Mouse (Mus musculus) limb, embryonic 11.5 days (tissue): ENCODE results near the gene Prkab1. TPM values are rescaled to one million over a fixed set of nuclear protein-coding genes. Genes with fewer than 3 reads are reported as not detected.

Experiments
- ATAC-seq: fragments of 200-750 bp; cut with Nextera tagmentation; 2 replicates; pipeline ENCODE4 v1.8.0; 2017; ENCODE audit warnings: low read depth; ENCODE audit not compliant: insufficient number of reproducible peaks, low FRiP score, low TSS enrichment
- DNase-seq: peaks from one replicate; pipeline ENCODE4 v3.0.0-alpha.2; 2015; ENCODE audit warnings: low spot score
- H3K27ac ChIP-seq: fragments of 300-500 bp; sonication (generic); replicated peaks from 2 replicates; pipeline ENCODE4 v1.5.1; 2014; ENCODE audit warnings: low read depth, mild to moderate bottlenecking, low read length
- H3K27me3 ChIP-seq: fragments of 300-500 bp; sonication (generic); 2 replicates; pipeline ENCODE4 v1.6.1; 2014; ENCODE audit warnings: mild to moderate bottlenecking, low read length, mixed read lengths; ENCODE audit not compliant: control insufficient read depth, insufficient read depth
- H3K36me3 ChIP-seq: fragments of 300-500 bp; sonication (generic); 2 replicates; pipeline ENCODE4 v1.6.1; 2014; ENCODE audit warnings: mild to moderate bottlenecking, low read length, moderate library complexity, mixed read lengths; ENCODE audit not compliant: control insufficient read depth, insufficient read depth
- H3K4me1 ChIP-seq: fragments of 300-500 bp; sonication (generic); 2 replicates; pipeline ENCODE4 v1.6.1; 2014; ENCODE audit warnings: low read length, mixed read lengths; ENCODE audit not compliant: control insufficient read depth, insufficient read depth
- H3K4me2 ChIP-seq: fragments of 300-500 bp; sonication (generic); 2 replicates; pipeline ENCODE4 v1.6.1; 2014; ENCODE audit warnings: low read depth, mild to moderate bottlenecking, moderate library complexity; ENCODE audit not compliant: severe bottlenecking
- H3K4me3 ChIP-seq: fragments of 300-500 bp; sonication (generic); 2 replicates; pipeline ENCODE4 v1.5.1; 2014; ENCODE audit warnings: low read depth, low read length
- H3K9ac ChIP-seq: fragments of 300-500 bp; sonication (generic); 2 replicates; pipeline ENCODE4 v1.6.1; 2014; ENCODE audit warnings: mild to moderate bottlenecking, low read length
- H3K9me3 ChIP-seq: fragments of 300-500 bp; sonication (generic); 2 replicates; pipeline ENCODE4 v1.6.1; 2016; ENCODE audit warnings: low read length; ENCODE audit not compliant: control insufficient read depth
- WGBS: fragments of 180-500 bp; shearing (Covaris S2); extraction: QIAGEN DNeasy Blood & Tissue Kit; methylation state at CpG from one replicate; pipeline ENCODE4 v1.1.7; 2014; 5-methylcytosine and 5-hydroxymethylcytosine counted together
- polyA plus RNA-seq: library from polyadenylated mRNA; unstranded; fragments of >200 nt; fragmentation: Nextera tagmentation; extraction: Ambion mirVana; gene quantifications from 2 replicates; pipeline ENCODE4 v1.2.1, GENCODE M21; 2014

Prkab1 gene
- polyA plus RNA-seq, 1 experiment from 2014 or later: 67.1 TPM

DNA sequence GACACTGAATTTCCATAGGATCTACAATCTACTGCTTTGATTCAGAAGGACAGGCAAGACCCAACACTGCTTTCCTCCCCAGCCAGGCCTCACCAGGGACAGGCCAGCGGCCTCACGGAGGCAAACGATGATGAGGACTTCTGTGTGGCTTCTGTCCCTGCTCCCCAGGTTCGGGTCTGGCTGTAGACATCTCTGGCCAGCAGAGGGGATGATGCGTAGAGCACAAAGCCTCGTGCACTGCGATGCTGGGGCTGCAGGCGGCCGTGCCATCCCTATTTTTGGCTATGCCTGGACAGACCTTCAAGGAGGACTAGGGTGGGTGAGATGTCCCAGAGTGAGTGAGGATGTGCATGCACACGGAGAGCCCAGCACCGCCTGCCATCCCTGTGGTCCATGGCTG is 10.1 kb downstream of the Prkab1 start:
- no peaks in the 10 kb centered on the region for H3K9me3 ChIP-seq
- peaks cover 43% of the 10 kb centered on the region for H3K36me3 ChIP-seq
- ATAC-seq: no peak
- no peak for DNase-seq
- no peak overlapping the region for H3K9ac ChIP-seq
- 94% methylated on average over 11 of the region's 11 CpGs for WGBS
- no peak overlapping the region for H3K27ac ChIP-seq
- no peak overlapping the region for H3K4me3 ChIP-seq
- H3K4me2 ChIP-seq: no peak overlapping the region
- no peaks in the 10 kb centered on the region for H3K4me1 ChIP-seq
- no peaks in the 10 kb centered on the region for H3K27me3 ChIP-seq

GRCm38 (mm10) chr5:116013821-116014220 is 10.5 kb downstream of the Prkab1 start:
- no peak overlapping the region for H3K4me2 ChIP-seq
- no peaks in the 10 kb centered on the region for H3K27me3 ChIP-seq
- H3K36me3 ChIP-seq: peaks cover 40% of the 10 kb centered on the region
- no peaks in the 10 kb centered on the region for H3K4me1 ChIP-seq
- 88% methylated on average over 8 of the region's 8 CpGs for WGBS
- no peak overlapping the region for H3K4me3 ChIP-seq
- no peak overlapping the region for H3K27ac ChIP-seq
- ATAC-seq (no peak), DNase-seq (no peak)
- no peaks in the 10 kb centered on the region for H3K9me3 ChIP-seq
- no peak overlapping the region for H3K9ac ChIP-seq

DNA sequence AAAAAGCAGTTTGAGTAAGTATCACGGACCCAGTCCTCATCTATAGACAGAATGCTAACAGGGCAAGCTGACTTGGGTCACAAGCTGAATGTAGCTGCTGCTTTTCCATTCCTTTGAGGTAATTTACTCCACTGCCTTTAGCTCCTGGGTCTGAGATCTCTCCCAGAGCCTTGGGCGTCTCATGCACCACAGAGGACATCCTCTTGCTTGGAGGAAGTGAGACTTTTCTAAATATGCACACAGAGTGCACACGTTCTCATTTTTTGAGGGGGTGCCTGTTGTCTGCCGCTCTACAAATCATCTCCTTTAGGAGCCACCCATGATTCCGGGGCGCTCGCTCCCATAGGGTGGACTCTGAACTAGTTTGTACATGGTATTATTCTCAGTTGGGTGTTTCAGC is 11.8 kb downstream of the Prkab1 start:
- ATAC-seq: no peak
- Histone ChIP-seq H3K27me3 (no peaks in the 10 kb centered on the region), H3K4me3 (no peak overlapping the region), H3K27ac (no peak overlapping the region), H3K9ac (no peak overlapping the region), H3K36me3 (peaks cover 37% of the 10 kb centered on the region), H3K4me2 (no peak overlapping the region), H3K4me1 (no peaks in the 10 kb centered on the region), H3K9me3 (no peaks in the 10 kb centered on the region)
- DNase-seq: no peak
- 96% methylated on average over 7 of the region's 7 CpGs for WGBS

GRCm38 (mm10) chr5:116011700-116012099 is 12.6 kb downstream of the Prkab1 start:
- H3K4me3 ChIP-seq: no peak overlapping the region
- no peak overlapping the region for H3K4me2 ChIP-seq
- DNase-seq (no peak), ATAC-seq (no peak)
- peaks cover 32% of the 10 kb centered on the region for H3K36me3 ChIP-seq
- H3K4me1 ChIP-seq: no peaks in the 10 kb centered on the region
- no peak overlapping the region for H3K9ac ChIP-seq
- no peaks in the 10 kb centered on the region for H3K9me3 ChIP-seq
- no peaks in the 10 kb centered on the region for H3K27me3 ChIP-seq
- H3K27ac ChIP-seq: no peak overlapping the region
- 91% methylated on average over 7 of the region's 7 CpGs for WGBS

DNA sequence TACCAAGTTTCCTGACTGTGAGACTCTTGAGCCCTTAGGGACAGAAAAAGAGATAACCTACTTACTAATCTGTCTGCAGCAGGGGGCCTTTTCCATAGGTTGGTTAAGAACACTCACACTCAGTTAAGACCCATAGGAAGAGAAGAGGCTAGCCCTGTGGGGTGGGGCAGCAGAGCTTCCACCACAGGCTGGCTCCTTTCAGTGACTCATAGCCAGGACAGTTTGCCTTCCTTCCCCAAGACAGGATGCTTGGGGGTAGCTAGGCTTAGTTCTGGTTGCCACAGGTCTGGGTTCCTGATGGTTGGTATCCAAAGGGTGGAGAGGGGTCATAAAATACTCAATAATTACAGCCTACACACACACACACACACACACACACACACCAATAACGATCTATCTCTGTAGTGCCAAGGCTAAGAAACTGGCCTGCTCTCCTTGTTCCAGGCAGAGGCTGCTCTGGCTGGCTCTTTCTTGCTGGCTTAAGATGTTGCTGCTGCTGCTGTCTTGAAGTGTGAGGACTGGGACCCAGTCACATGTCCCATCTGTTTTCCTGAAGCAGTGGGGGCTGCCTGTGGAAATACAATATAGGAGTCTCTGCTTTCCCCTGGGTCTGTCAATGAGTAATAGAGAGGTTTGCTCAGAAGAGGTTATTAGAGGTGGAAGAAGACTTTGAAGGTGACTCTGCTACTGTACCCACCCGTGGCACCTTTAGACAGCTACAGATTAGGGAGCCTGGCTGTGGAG is 14.3 kb downstream of the Prkab1 start:
- Histone ChIP-seq H3K4me2 (no peak overlapping the region), H3K9me3 (no peaks in the 10 kb centered on the region), H3K27me3 (no peaks in the 10 kb centered on the region), H3K9ac (no peak overlapping the region), H3K4me3 (no peak overlapping the region), H3K36me3 (peaks cover 18% of the 10 kb centered on the region), H3K4me1 (no peaks in the 10 kb centered on the region), H3K27ac (no peak overlapping the region)
- WGBS: 78% methylated on average over 2 of the region's 2 CpGs
- DNase-seq (no peak), ATAC-seq (no peak)

- Histone ChIP-seq H3K27me3 (no peaks in the 10 kb centered on the region), H3K4me3 (no peak overlapping the region), H3K4me1 (no peaks in the 10 kb centered on the region), H3K9me3 (no peaks in the 10 kb centered on the region), H3K36me3 (peaks cover 11% of the 10 kb centered on the region), H3K4me2 (no peak overlapping the region), H3K9ac (no peak overlapping the region), H3K27ac (no peak overlapping the region)
- DNase-seq (no peak), ATAC-seq (no peak)
- 74% methylated on average over 15 of the region's 15 CpGs for WGBS
Observed at GRCm38 (mm10) chr5:116009091-116009851, 15.0 kb downstream of the Prkab1 start.

- Histone ChIP-seq H3K4me1 (no peaks in the 10 kb centered on the region), H3K9me3 (no peaks in the 10 kb centered on the region), H3K4me2 (no peak overlapping the region), H3K27ac (no peak overlapping the region), H3K4me3 (no peak overlapping the region), H3K9ac (no peak overlapping the region), H3K27me3 (no peaks in the 10 kb centered on the region), H3K36me3 (peaks cover 4% of the 10 kb centered on the region; the same call in 1 of the 2 replicates)
- no peak for DNase-seq
- WGBS: 84% methylated on average over 13 of the region's 13 CpGs
- ATAC-seq: no peak
Observed at GRCm38 (mm10) chr5:116007723-116008122, 16.6 kb downstream of the Prkab1 start.

- Histone ChIP-seq H3K4me1 (no peaks in the 10 kb centered on the region), H3K27ac (no peak overlapping the region), H3K9me3 (no peaks in the 10 kb centered on the region), H3K4me2 (no peak overlapping the region), H3K4me3 (no peak overlapping the region), H3K27me3 (no peaks in the 10 kb centered on the region), H3K9ac (no peak overlapping the region), H3K36me3 (peaks cover 4% of the 10 kb centered on the region; the same call in 1 of the 2 replicates)
- ATAC-seq (no peak), DNase-seq (no peak)
- WGBS: 71% methylated on average over 22 of the region's 22 CpGs
Observed at GRCm38 (mm10) chr5:116006324-116007099, 17.8 kb downstream of the Prkab1 start.
